Mouse (Mus musculus) G1E (cell line): ENCODE results near the gene Ccl11. TPM values are rescaled to one million over a fixed set of nuclear protein-coding genes. Genes with fewer than 3 reads are reported as not detected.

ENCODE experiments used
- ATAC-seq: 2 replicates; pipeline ENCODE4 v1.8.0; 2016; ENCODE audit warnings: mild to moderate bottlenecking; ENCODE audit not compliant: insufficient number of reproducible peaks, poor library complexity, low FRiP score, severe bottlenecking; ENCODE audit errors: extremely low read depth
- DNase-seq: peaks from one replicate; pipeline ENCODE4 v3.0.0; 2012; ENCODE audit warnings: low spot score
- H3K27me3 ChIP-seq: 2 replicates; pipeline ENCODE4 v1.6.1; 2012; ENCODE audit warnings: mild to moderate bottlenecking, low read length, inconsistent platforms; ENCODE audit not compliant: insufficient read depth
- H3K36me3 ChIP-seq: replicated peaks from 2 replicates; pipeline ENCODE3; 2012; ENCODE audit warnings: mild to moderate bottlenecking, inconsistent platforms
- H3K4me1 ChIP-seq: 2 replicates; pipeline ENCODE4 v1.6.1; 2012; ENCODE audit warnings: low read depth, low read length, inconsistent platforms, mixed read lengths; ENCODE audit not compliant: insufficient read depth
- H3K4me3 ChIP-seq: 2 replicates; pipeline ENCODE4 v1.5.1; 2012; ENCODE audit warnings: low read depth, mild to moderate bottlenecking, inconsistent platforms, low read length, moderate library complexity, mixed read lengths
- H3K9me3 ChIP-seq: replicated peaks from 2 replicates; pipeline ENCODE4 v1.6.1; 2012; ENCODE audit warnings: inconsistent platforms
- CTCF ChIP-seq: IDR thresholded peaks from 2 replicates; pipeline ENCODE4 v1.5.1; 2012; ENCODE audit warnings: low read depth, low read length, inconsistent platforms, mixed read lengths
- GATA1 ChIP-seq: IDR thresholded peaks from 2 replicates; pipeline ENCODE4 v1.6.1; 2012; ENCODE audit warnings: borderline replicate concordance, low read length, inconsistent platforms, mixed read lengths
- GATA2 ChIP-seq: IDR thresholded peaks from 2 replicates; pipeline ENCODE4 v1.6.1; 2012; ENCODE audit warnings: low read depth, low read length, inconsistent platforms, borderline replicate concordance
- POLR2AphosphoS5 ChIP-seq: IDR thresholded peaks from 2 replicates; pipeline ENCODE4 v1.6.1; 2012; ENCODE audit warnings: low read depth, low read length, inconsistent platforms; ENCODE audit not compliant: insufficient replicate concordance
- TAL1 ChIP-seq: conservative IDR thresholded peaks from 2 replicates; pipeline ENCODE4 v1.6.1; 2012; ENCODE audit warnings: low read depth, low read length, inconsistent platforms, mixed read lengths
- polyA plus RNA-seq: library from polyadenylated mRNA; stranded (reverse); fragments of >175 nt; gene quantifications from 2 replicates; pipeline ENCODE4 v1.2.3, GENCODE M21; 2012
- total RNA-seq, 2 experiments: library from RNA; stranded (forward) in 1 of 2; stranded (reverse) in 1 of 2; fragments of 200-1000 nt in 1 of 2; fragments of >200 nt in 1 of 2; fragmentation: Nextera tagmentation in 1 of 2; gene quantifications; 2 replicates each; pipeline ENCODE4 v1.2.3; 2014 to 2017

Gene Ccl11
- total and polyA plus RNA-seq, 3 experiments = not detected

DNA sequence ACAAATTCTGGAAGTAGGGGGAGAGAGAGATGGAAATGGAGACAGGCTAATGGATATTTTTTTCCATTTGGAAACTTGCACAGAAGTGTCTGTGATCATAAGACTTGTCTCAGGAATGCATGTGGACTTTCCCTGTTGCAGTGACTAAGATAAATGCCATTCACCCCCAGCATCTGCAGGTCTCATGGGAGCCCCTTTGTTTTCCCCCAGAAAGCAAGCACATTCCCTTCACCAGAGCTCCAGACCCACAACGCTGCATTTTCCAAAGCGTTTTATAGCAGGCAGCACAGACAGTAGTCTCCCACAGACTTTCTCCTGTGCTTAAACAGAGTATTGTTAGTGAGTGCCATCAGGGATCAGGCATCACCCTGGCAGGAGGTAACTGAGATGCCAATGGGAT, 38.2 kb upstream of the Ccl11 start:
- Histone ChIP-seq H3K36me3 (no peaks in the 10 kb centered on the region), H3K27me3 (no peaks in the 10 kb centered on the region), H3K9me3 (peaks cover 62% of the 10 kb centered on the region), H3K4me3 (no peak overlapping the region), H3K4me1 (no peaks in the 10 kb centered on the region)
- ATAC-seq (no peak), DNase-seq (no peak)
- TF ChIP-seq TAL1 (no peak), POLR2AphosphoS5 (no peak), GATA2 (no peak), CTCF (no peak), GATA1 (no peak)

DNA sequence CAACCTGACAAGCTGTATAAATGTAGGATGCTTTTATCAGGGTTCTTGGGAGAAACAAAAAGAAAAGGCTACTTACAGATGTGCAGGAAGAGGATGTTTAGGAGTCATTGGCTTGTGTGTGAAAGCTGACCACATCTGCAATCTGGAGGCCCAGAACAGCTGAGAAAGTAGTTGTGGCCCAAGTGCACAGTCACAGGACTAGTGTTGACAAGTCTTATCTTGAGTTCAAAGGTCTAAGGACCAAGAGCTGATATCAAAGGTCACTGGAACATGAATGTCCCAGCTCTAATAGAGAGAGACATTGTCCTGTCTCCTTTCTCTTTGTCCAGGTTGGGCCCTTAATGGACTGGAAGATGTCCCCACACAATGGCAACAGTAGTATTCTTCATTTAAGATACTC, 37.8 kb upstream of the Ccl11 start:
- Histone ChIP-seq H3K9me3 (peaks cover 64% of the 10 kb centered on the region), H3K4me3 (no peak overlapping the region), H3K27me3 (no peaks in the 10 kb centered on the region), H3K36me3 (no peaks in the 10 kb centered on the region), H3K4me1 (no peaks in the 10 kb centered on the region)
- ATAC-seq = no peak
- no peak for TF ChIP-seq GATA1
- no peak for TF ChIP-seq POLR2AphosphoS5
- TF ChIP-seq TAL1 = no peak
- TF ChIP-seq CTCF = no peak
- TF ChIP-seq GATA2 = no peak
- DNase-seq = no peak

DNA sequence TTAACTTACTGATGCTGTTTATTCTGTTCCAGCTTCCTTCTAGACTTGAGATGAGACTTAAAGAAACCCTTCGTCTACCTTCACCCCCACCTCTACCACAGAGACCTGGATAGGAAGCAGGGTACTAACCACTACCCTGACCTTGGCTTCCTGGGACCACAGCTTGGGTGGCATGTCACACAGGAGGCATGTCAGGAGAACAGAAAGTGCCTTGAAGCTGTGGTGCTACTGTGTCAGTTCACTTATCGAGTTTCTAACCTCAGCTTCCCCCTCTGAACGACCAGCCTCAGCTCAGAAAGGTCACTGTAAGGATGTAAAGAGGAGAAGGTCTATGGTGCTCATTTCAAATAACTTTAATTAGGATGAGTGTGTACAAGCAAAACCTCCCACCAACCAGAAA, 36.2 kb upstream of the Ccl11 start:
- TF ChIP-seq GATA1 (no peak), CTCF (no peak), TAL1 (no peak), GATA2 (no peak), POLR2AphosphoS5 (no peak)
- no peaks in the 10 kb centered on the region for H3K4me1 ChIP-seq
- no peaks in the 10 kb centered on the region for H3K27me3 ChIP-seq
- peaks cover 59% of the 10 kb centered on the region for H3K9me3 ChIP-seq
- no peak for ATAC-seq
- H3K36me3 ChIP-seq = no peaks in the 10 kb centered on the region
- H3K4me3 ChIP-seq = no peak overlapping the region
- no peak for DNase-seq

DNA sequence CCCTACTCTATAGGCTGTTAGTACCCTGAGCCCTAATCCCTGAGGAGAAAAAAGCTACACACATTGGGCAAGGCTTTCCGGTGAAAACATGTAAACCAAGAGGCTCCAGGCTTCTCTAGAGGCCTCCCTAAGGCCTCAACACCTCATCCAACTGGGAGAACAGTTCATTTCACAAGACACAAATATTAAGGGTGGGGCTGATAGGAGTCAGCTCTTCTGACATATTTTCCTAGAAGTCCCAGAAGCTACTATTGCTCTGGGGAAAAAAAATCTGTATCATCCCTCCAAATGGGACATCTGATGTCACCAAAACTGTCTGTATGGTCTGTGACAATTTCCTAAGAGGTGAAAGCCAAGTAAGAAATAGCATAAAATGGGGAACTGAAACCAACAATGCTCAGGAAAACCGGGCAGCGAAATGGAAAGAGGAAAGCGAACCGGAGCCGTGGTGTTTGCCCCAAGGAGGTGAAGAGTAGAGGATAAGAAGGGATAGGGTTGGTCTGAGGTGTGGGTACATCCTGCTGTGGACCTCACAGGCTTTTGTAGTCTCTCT, 35.0 kb upstream of the Ccl11 start:
- Histone ChIP-seq H3K27me3 (no peaks in the 10 kb centered on the region), H3K36me3 (no peaks in the 10 kb centered on the region), H3K9me3 (peaks cover 55% of the 10 kb centered on the region), H3K4me3 (no peak overlapping the region), H3K4me1 (no peaks in the 10 kb centered on the region)
- DNase-seq (no peak), ATAC-seq (no peak)
- TF ChIP-seq POLR2AphosphoS5 (no peak), GATA2 (no peak), CTCF (no peak), TAL1 (no peak), GATA1 (no peak)

DNA sequence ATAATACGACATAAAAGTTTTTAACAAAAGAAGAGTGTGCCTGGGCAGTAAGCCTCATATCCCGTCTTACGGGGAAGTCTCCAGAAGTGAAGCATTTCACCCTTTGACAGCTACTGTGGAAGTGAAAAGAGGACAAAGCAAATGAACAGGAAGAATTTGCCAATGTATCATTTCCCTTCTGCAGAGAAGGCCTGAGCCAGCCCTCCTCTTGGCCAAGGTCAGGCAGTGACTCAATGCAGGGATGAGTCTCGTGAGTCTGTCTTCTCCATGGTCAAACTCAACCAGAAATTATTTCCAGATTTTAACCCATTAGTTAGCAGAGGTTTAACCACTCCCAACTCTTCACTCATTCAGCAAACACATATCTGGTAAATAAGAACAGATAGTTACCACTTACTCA, 33.9 kb upstream of the Ccl11 start:
- H3K4me3 ChIP-seq = no peak overlapping the region
- no peak for DNase-seq

GRCm38 (mm10) chr11:82030171-82030570, 27.5 kb upstream of the Ccl11 start:
- Histone ChIP-seq H3K27me3 (no peaks in the 10 kb centered on the region), H3K9me3 (peaks cover 63% of the 10 kb centered on the region), H3K4me3 (no peak overlapping the region), H3K36me3 (no peaks in the 10 kb centered on the region), H3K4me1 (no peaks in the 10 kb centered on the region)
- no peak for ATAC-seq
- DNase-seq = no peak
- TF ChIP-seq CTCF = no peak
- TF ChIP-seq POLR2AphosphoS5 = no peak
- TF ChIP-seq GATA2 = no peak
- TF ChIP-seq GATA1 = no peak
- no peak for TF ChIP-seq TAL1

More for the DNA sequence above, 33.9 kb upstream of the Ccl11 start:
- Histone ChIP-seq H3K9me3 (peaks cover 62% of the 10 kb centered on the region), H3K4me1 (no peaks in the 10 kb centered on the region), H3K36me3 (no peaks in the 10 kb centered on the region), H3K27me3 (no peaks in the 10 kb centered on the region)
- no peak for TF ChIP-seq GATA2
- TF ChIP-seq GATA1 = no peak
- TF ChIP-seq TAL1 = no peak
- TF ChIP-seq CTCF = no peak
- no peak for TF ChIP-seq POLR2AphosphoS5
- ATAC-seq = no peak
